Comparison of ENCODE assay signal across 14 mouse cellular contexts in genomic region chr8:111261981-111262381, GRCm38 (mm10). TPM values are rescaled to one million over a fixed set of nuclear protein-coding genes. Genes with fewer than 3 reads are reported as not detected.
DNase-seq lines count a peak whose midpoint lies in the region; ATAC-seq lines count a peak whose summit lies in the region.
"Had no signal": no experiment of that assay in that cellular context is flagged by ENCODE, and none has a peak within 500 bp of the region (broad histone marks: within the 10 kb centered on the region; RNA-seq: fewer than 3 reads in every experiment).

No protein-coding gene starts in this region.

- no peaks in the 10 kb centered on the region for H3K36me3 ChIP-seq in kidney, embryonic 16.5 days (ENCODE audit: insufficient read depth, low read length)
- no peaks in the 10 kb centered on the region; the same call in 1 of the 2 replicates for H3K36me3 ChIP-seq in liver, embryonic 11.5 days (ENCODE audit: control insufficient read depth, insufficient read depth, low read length)
- H3K36me3 ChIP-seq: embryonic facial prominence, embryonic 15.5 days had no signal

- peaks cover 16% of the 10 kb centered on the region for H3K4me1 ChIP-seq in kidney, embryonic 16.5 days (ENCODE audit: insufficient read depth, low read length)
- H3K4me1 ChIP-seq in liver, embryonic 11.5 days (replicated peaks; ENCODE audit: control insufficient read depth, insufficient read depth, low read length): peaks cover 13% of the 10 kb centered on the region

- H3K27me3 ChIP-seq in kidney, embryonic 16.5 days (ENCODE audit: insufficient read depth, low read length): no peaks in the 10 kb centered on the region
- no peaks in the 10 kb centered on the region for H3K27me3 ChIP-seq in liver, embryonic 11.5 days (replicated peaks; ENCODE audit: control insufficient read depth, insufficient read depth, low read length)
- H3K27me3 ChIP-seq: CH12.LX; embryonic facial prominence, embryonic 15.5 days had no signal

- WGBS in kidney, embryonic 16.5 days: 55% methylated on average over 4 of the region's 4 CpGs
- WGBS in liver, embryonic 11.5 days: 26% methylated on average over 4 of the region's 4 CpGs

- H3K27ac ChIP-seq in kidney, embryonic 16.5 days (ENCODE audit: low read length): no peak overlapping the region
- H3K27ac ChIP-seq in liver, embryonic 11.5 days (ENCODE audit: low read depth, low read length): no peak overlapping the region
- H3K27ac ChIP-seq: embryonic facial prominence, embryonic 15.5 days had no signal

- no peak overlapping the region for H3K4me2 ChIP-seq in kidney, embryonic 16.5 days (replicated peaks; ENCODE audit: low read depth, low read length)
- H3K4me2 ChIP-seq in liver, embryonic 11.5 days: peak overlapping the region; percentile 1; the same call in 1 of the 2 replicates
- H3K4me2 ChIP-seq: embryonic facial prominence, embryonic 15.5 days had no signal

- peaks cover 5% of the 10 kb centered on the region; the same call in 1 of the 2 replicates for H3K9me3 ChIP-seq in kidney, embryonic 16.5 days (ENCODE audit: low read length)
- H3K9me3 ChIP-seq in liver, embryonic 11.5 days (ENCODE audit: control insufficient read depth, low read length): no peaks in the 10 kb centered on the region
- H3K9me3 ChIP-seq: embryonic facial prominence, embryonic 15.5 days had no signal

- no peak overlapping the region for H3K9ac ChIP-seq in kidney, embryonic 16.5 days (replicated peaks; ENCODE audit: low read length)
- H3K9ac ChIP-seq in liver, embryonic 11.5 days (ENCODE audit: low read depth, low read length): no peak overlapping the region
- H3K9ac ChIP-seq: embryonic facial prominence, embryonic 15.5 days had no signal

- no peak overlapping the region for H3K4me3 ChIP-seq in kidney, embryonic 16.5 days (ENCODE audit: low read length)
- H3K4me3 ChIP-seq in liver, embryonic 11.5 days (ENCODE audit: low read depth, low read length): no peak overlapping the region
- H3K4me3 ChIP-seq: embryonic facial prominence, embryonic 15.5 days had no signal

- intact Hi-C loops in gastrocnemius, postnatal 14 days (cut with DNase I; ENCODE audit: low total_unique reads): no loop called here

- DNase-seq in kidney, postnatal 10 days: peak; percentile 20
- DNase-seq in MEL-GATA-1-ER (ENCODE audit: extremely low read depth, low read depth): peak; percentile 31
- DNase-seq in heart, adult 8-10 months (ENCODE audit: low spot score): peak; percentile 36
- DNase-seq in liver, embryonic 11.5 days (ENCODE audit: low spot score): no peak
- no peak for DNase-seq in right cerebral cortex, postnatal 25 days
- DNase-seq in gastrocnemius, postnatal 14 days: no peak
- DNase-seq in cerebellum, adult 9-10 months: no peak
- DNase-seq: kidney, postnatal 25 days; lung, postnatal 10 days had no signal

- no peak for ATAC-seq in kidney, embryonic 16.5 days (ENCODE audit: low FRiP score, low TSS enrichment)
- ATAC-seq in liver, embryonic 11.5 days (replicated peaks; ENCODE audit: low FRiP score): peak; percentile 42
- ATAC-seq: activated CD4-positive, CD25-positive, alpha-beta regulatory T cell, adult 4 months; hindbrain, embryonic 16.5 days had no signal

RNA-seq across cellular contexts. Expression of gene Glg1, which starts 3.0 kb away (rescaled TPM):
- 79.5 and 88.4 TPM in 2 replicates for polyA plus RNA-seq in kidney, embryonic 16.5 days (2015; fragmentation: Nextera tagmentation; extraction: Ambion mirVana)
- 100 to 1,000 TPM in 1 of 4 experiments, 10 to 100 TPM in 3; 87.4 to 103 (median 96.6) TPM for total RNA-seq in heart, adult 8-10 months (2022)
- polyA plus RNA-seq in liver, embryonic 11.5 days (2014; fragmentation: Nextera tagmentation; extraction: Ambion mirVana): 36.4 and 40.1 TPM in 2 replicates
- 10 to 100 TPM; 47.3 to 51.4 TPM for total RNA-seq in gastrocnemius, postnatal 14 days (2021)

RNA-seq across cellular contexts. Expression of gene Rfwd3, which starts 38.0 kb away (rescaled TPM):
- polyA plus RNA-seq in kidney, embryonic 16.5 days (2015; fragmentation: Nextera tagmentation; extraction: Ambion mirVana): 71.9 and 74.9 TPM in 2 replicates
- 10 to 100 TPM; 17.3 to 22.2 (median 19.4) TPM for total RNA-seq in heart, adult 8-10 months (2022)
- polyA plus RNA-seq in liver, embryonic 11.5 days (2014; fragmentation: Nextera tagmentation; extraction: Ambion mirVana): 81.6 and 96.1 TPM in 2 replicates
- total RNA-seq in gastrocnemius, postnatal 14 days (2021): 1 to 10 TPM; 6.1 to 6.9 TPM

Comparison
In these comparisons a context has a peak if more than half of its experiments do, and no peak if none do; other contexts are left out.
1. DNase-seq: peak in kidney, postnatal 10 days (single experiment), MEL-GATA-1-ER (single experiment) and heart, adult 8-10 months (single experiment); none in liver, embryonic 11.5 days (single experiment), right cerebral cortex, postnatal 25 days (single experiment), gastrocnemius, postnatal 14 days (single experiment) and cerebellum, adult 9-10 months (single experiment).